Mouse (Mus musculus): ENCODE measurements around the gene Gm3383. TPM values are rescaled to one million over a fixed set of nuclear protein-coding genes. Genes with fewer than 3 reads are reported as not detected.
"Not testable (repeated sequence)": the region's sequence is repeated elsewhere in the genome, so short reads cannot be mapped to it uniquely, and the experiment has no call there.

The Gm3383 gene
- 1 to 10 TPM; 4.2 to 5.6 (median 4.9) TPM for total RNA-seq (2022)

GRCm38 (mm10) chr14:5807882-5808281, at the start of gene Gm3383:
Gm3383 (minus strand) TSS chr14:5807982.
- not testable (repeated sequence) for DNase-seq (ENCODE audit: low spot score in 2 of 2)

GRCm38 (mm10) chr14:5855911-5856310, 48.1 kb upstream of the Gm3383 start:
- DNase-seq (ENCODE audit: low spot score in 2 of 2): not testable (repeated sequence)

DNA sequence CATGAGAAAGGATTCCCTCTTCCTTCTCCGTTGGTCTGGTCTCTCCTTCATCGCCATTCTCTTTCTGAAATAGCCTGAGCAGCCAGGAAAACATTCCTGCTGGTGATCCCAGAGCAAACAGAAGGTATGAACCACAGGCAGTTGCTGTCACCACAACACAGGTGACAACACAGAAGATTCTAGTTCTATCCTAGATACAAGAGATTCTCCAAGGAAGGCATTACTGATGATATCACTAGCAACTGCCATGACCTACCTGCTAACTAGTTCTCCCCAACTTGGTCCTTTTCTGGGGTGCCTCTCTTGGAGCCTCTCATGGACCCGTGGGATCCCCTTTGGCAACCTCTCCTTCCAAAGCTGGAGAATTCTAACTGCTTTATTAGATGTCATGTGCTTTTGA, 22.4 kb upstream of the Gm3383 start, which contains the start of gene Gm3424:
Gene Gm3424, minus strand, starts transcription at position 101 of the 400 bp plus-strand sequence.
- not testable (repeated sequence) for DNase-seq (ENCODE audit: low spot score in 2 of 2)

DNA sequence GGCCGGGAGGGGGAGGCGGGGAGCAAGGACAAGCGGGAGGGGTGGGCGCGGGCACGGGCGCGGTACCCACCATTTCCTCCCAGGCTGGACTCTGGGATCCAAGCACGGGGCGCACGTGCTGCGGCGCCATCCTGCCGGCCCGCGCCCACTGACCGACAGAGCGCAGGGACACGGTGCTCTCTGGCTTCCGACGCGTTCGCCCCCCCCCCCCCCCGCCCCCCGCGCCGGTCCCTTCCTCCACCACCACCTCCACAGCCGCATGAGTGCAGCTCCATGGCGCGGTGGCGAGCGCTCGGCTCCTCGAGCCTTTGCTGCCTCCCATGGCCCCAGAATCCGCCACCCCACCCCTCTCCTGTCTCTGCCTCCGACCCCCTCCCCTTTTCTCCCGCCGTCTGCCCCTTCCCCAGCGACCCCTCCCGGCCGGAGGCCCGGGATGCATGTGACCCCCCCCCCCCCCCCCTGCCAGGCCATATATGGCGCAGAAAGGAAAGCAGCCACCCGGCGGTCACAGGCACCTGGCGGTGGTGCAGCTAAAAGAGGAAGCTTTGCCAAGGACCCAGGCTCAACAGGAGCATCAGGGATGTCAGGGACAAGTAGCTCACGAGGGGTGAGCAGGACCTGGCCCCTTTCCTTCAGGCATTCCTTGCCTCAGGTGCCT, 5.0 kb upstream of the Gm3383 start:
- DNase-seq (ENCODE audit: low spot score in 2 of 2): not testable (repeated sequence)

DNA sequence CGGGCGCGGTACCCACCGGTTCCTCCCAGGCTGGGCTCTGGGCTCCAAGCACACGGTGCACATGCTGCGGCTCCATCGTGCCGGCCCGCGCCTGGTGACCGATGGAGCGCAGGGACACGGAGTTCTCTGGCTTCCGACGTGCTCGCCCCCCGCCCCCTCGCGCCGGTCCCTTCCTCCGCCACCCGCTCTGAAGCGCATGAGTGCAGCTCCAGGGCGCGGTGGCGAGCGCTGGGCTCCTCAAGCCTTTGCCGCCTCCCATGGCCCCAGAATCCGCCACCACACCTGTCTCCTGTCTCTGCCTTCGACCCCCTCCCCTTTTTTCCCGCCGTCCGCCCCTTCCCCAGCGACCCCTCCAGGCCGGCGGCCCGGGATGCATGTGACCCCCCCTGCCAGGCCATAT, 66.3 kb downstream of the Gm3383 start, which contains the start of gene Gm3373:
Gene Gm3373, minus strand, starts transcription at position 101 of the 400 bp plus-strand sequence.
- DNase-seq (ENCODE audit: low spot score in 2 of 2): not testable (repeated sequence)

GRCm38 (mm10) chr14:5687357-5687756, 120.4 kb downstream of the Gm3383 start, which contains the start of gene Gm9603:
Gm9603 (minus strand) TSS chr14:5687457.
- not testable (repeated sequence) for DNase-seq (ENCODE audit: low spot score in 2 of 2)

- not testable (repeated sequence) for DNase-seq (ENCODE audit: low spot score in 2 of 2)
These were observed 174.9 kb downstream of the Gm3383 start, which contains the start of gene Gm8265 for GRCm38 (mm10) chr14:5632928-5633327. Gm8265 (minus strand) TSS chr14:5633028.

Other genes starting within 250 kb of the Gm3383 start
- not detected for gene Gm8265, start 175.0 kb downstream of the Gm3383 start, total RNA-seq (2022)
- gene Gm9603, start 120.5 kb downstream of the Gm3383 start, total RNA-seq (2022): not detected
- gene Gm3373, start 66.4 kb downstream of the Gm3383 start, total RNA-seq (2022): 1 to 10 TPM in 1 of 4 experiments, under 1 TPM in 3; 0.35 to 1.9 (median 0.82) TPM
- gene Gm3424, start 22.3 kb upstream of the Gm3383 start, total RNA-seq (2022): not detected
- gene Gm8237, start 72.4 kb upstream of the Gm3383 start, total RNA-seq (2022): 1 to 10 TPM in 3 of 4 experiments, under 1 TPM in 1; 0.89 to 1.5 (median 1.0) TPM
- 1 to 10 TPM; 1.0 to 2.1 (median 1.2) TPM for gene Gm3248, start 153.8 kb upstream of the Gm3383 start, total RNA-seq (2022)
- gene Gm3453, start 171.2 kb upstream of the Gm3383 start, total RNA-seq (2022): not detected

All from layer of hippocampus, adult 8-10 months (tissue).